Mouse (Mus musculus): Measurements from ENCODE around the gene Skiv2l. TPM values are rescaled to one million over a fixed set of nuclear protein-coding genes. Genes with fewer than 3 reads are reported as not detected.
"Not testable (repeated sequence)": the region's sequence is repeated elsewhere in the genome, so short reads cannot be mapped to it uniquely, and the experiment has no call there.

The Skiv2l gene
- polyA plus RNA-seq, 1 experiment from 2014 or later, result 55.0 TPM

GRCm38 (mm10) chr17:34844884-34845283 is 5.1 kb downstream of the Skiv2l start:
- Histone ChIP-seq H3K4me2 (replicated peaks) (no peak overlapping the region), H3K9ac (no peak overlapping the region), H3K4me3 (replicated peaks) (no peak overlapping the region), H3K4me1 (peaks cover 7% of the 10 kb centered on the region), H3K9me3 (replicated peaks) (no peaks in the 10 kb centered on the region), H3K27ac (replicated peaks) (no peak overlapping the region), H3K27me3 (no peaks in the 10 kb centered on the region), H3K36me3 (peaks cover 82% of the 10 kb centered on the region)
- ATAC-seq (ENCODE audit: insufficient number of reproducible peaks, low FRiP score, low TSS enrichment, low read depth), result no peak
- 93% methylated on average over 13 of the region's 13 CpGs for WGBS

GRCm38 (mm10) chr17:34840736-34841307 is 9.2 kb downstream of the Skiv2l start:
- 82% methylated on average over 6 of the region's 6 CpGs for WGBS
- Histone ChIP-seq H3K27me3 (no peaks in the 10 kb centered on the region), H3K9me3 (replicated peaks) (no peaks in the 10 kb centered on the region), H3K4me1 (peaks cover 20% of the 10 kb centered on the region), H3K9ac (no peak overlapping the region), H3K4me2 (replicated peaks) (no peak overlapping the region), H3K4me3 (replicated peaks) (no peak overlapping the region), H3K36me3 (peaks cover 73% of the 10 kb centered on the region), H3K27ac (replicated peaks) (no peak overlapping the region)
- no peak for ATAC-seq (ENCODE audit: insufficient number of reproducible peaks, low FRiP score, low TSS enrichment, low read depth)

GRCm38 (mm10) chr17:34838785-34839184 is 11.2 kb downstream of the Skiv2l start:
- Histone ChIP-seq H3K9ac (no peak overlapping the region), H3K27me3 (no peaks in the 10 kb centered on the region), H3K4me2 (replicated peaks) (no peak overlapping the region), H3K4me3 (replicated peaks) (no peak overlapping the region), H3K9me3 (replicated peaks) (no peaks in the 10 kb centered on the region), H3K27ac (replicated peaks) (no peak overlapping the region), H3K36me3 (peaks cover 54% of the 10 kb centered on the region), H3K4me1 (peaks cover 24% of the 10 kb centered on the region)
- no peak for ATAC-seq (ENCODE audit: insufficient number of reproducible peaks, low FRiP score, low TSS enrichment, low read depth)
- 89% methylated on average over 7 of the region's 7 CpGs for WGBS

GRCm38 (mm10) chr17:34837464-34838324 is 12.3 kb downstream of the Skiv2l start:
- peaks cover 50% of the 10 kb centered on the region for H3K36me3 ChIP-seq
- peak overlapping the region; percentile 86 for H3K4me3 ChIP-seq (replicated peaks)
- 36% methylated on average over 43 of the region's 43 CpGs for WGBS
- peaks cover 24% of the 10 kb centered on the region for H3K4me1 ChIP-seq
- H3K9me3 ChIP-seq (replicated peaks), result no peaks in the 10 kb centered on the region
- H3K9ac ChIP-seq, result peak overlapping the region; percentile 73
- peak overlapping the region; percentile 99 for H3K4me2 ChIP-seq (replicated peaks)
- H3K27me3 ChIP-seq, result no peaks in the 10 kb centered on the region
- H3K27ac ChIP-seq (replicated peaks), result peak overlapping the region; percentile 86
- no peak for ATAC-seq (ENCODE audit: insufficient number of reproducible peaks, low FRiP score, low TSS enrichment, low read depth)

GRCm38 (mm10) chr17:34836856-34837221 is 13.2 kb downstream of the Skiv2l start, which contains the start of the genes Stk19 and Dxo:
Stk19 (minus strand) TSS chr17:34836945.
Dxo (plus strand) TSS chr17:34837019.
- under 1% methylated on average over 40 of the region's 40 CpGs for WGBS
- peak; percentile 90 for ATAC-seq (ENCODE audit: insufficient number of reproducible peaks, low FRiP score, low TSS enrichment, low read depth)

GRCm38 (mm10) chr17:34836155-34836855 is 13.7 kb downstream of the Skiv2l start:
- Histone ChIP-seq H3K9ac (peak overlapping the region; percentile 73), H3K4me3 (replicated peaks) (peak overlapping the region; percentile 86), H3K4me2 (replicated peaks) (peak overlapping the region; percentile 99), H3K27ac (replicated peaks) (peak overlapping the region; percentile 86), H3K36me3 (peaks cover 45% of the 10 kb centered on the region), H3K27me3 (no peaks in the 10 kb centered on the region), H3K4me1 (peaks cover 24% of the 10 kb centered on the region), H3K9me3 (replicated peaks) (no peaks in the 10 kb centered on the region)
- ATAC-seq (ENCODE audit: insufficient number of reproducible peaks, low FRiP score, low TSS enrichment, low read depth), result peak; percentile 65
- 3% methylated on average over 48 of the region's 48 CpGs for WGBS

More at GRCm38 (mm10) chr17:34836856-34837221, 13.2 kb downstream of the Skiv2l start, which contains the start of the genes Stk19 and Dxo:
- H3K9ac ChIP-seq, result peak within 1 kb of the TSS; percentile 73
- no peaks in the 10 kb centered on the region for H3K9me3 ChIP-seq (replicated peaks)
- H3K4me2 ChIP-seq (replicated peaks), result peak within 1 kb of the TSS; percentile 99
- peak within 1 kb of the TSS; percentile 86 for H3K4me3 ChIP-seq (replicated peaks)
- peaks cover 24% of the 10 kb centered on the region for H3K4me1 ChIP-seq
- peak within 1 kb of the TSS; percentile 86 for H3K27ac ChIP-seq (replicated peaks)
- peaks cover 48% of the 10 kb centered on the region for H3K36me3 ChIP-seq
- no peaks in the 10 kb centered on the region for H3K27me3 ChIP-seq

- H3K27me3 ChIP-seq; H3K4me3 ChIP-seq (replicated peaks); ATAC-seq (ENCODE audit: insufficient number of reproducible peaks, low FRiP score, low TSS enrichment, low read depth); H3K4me1 ChIP-seq; H3K4me2 ChIP-seq (replicated peaks); H3K9ac ChIP-seq; H3K27ac ChIP-seq (replicated peaks); H3K9me3 ChIP-seq (replicated peaks): not testable (repeated sequence)
- 88% methylated on average over 1 of the region's 1 CpGs for WGBS
- peaks cover 70% of the 10 kb centered on the region for H3K36me3 ChIP-seq
These were observed 19.2 kb downstream of the Skiv2l start for GRCm38 (mm10) chr17:34830776-34831175.

- WGBS, result 83% methylated on average over 7 of the region's 7 CpGs
- no peaks in the 10 kb centered on the region for H3K4me1 ChIP-seq
- no peaks in the 10 kb centered on the region for H3K9me3 ChIP-seq (replicated peaks)
- no peak for ATAC-seq (ENCODE audit: insufficient number of reproducible peaks, low FRiP score, low TSS enrichment, low read depth)
- no peak overlapping the region for H3K9ac ChIP-seq
- no peaks in the 10 kb centered on the region for H3K36me3 ChIP-seq
- no peak overlapping the region for H3K4me2 ChIP-seq (replicated peaks)
- H3K4me3 ChIP-seq (replicated peaks), result no peak overlapping the region
- no peaks in the 10 kb centered on the region for H3K27me3 ChIP-seq
- no peak overlapping the region for H3K27ac ChIP-seq (replicated peaks)
These were observed 35.1 kb downstream of the Skiv2l start for GRCm38 (mm10) chr17:34814818-34815370.

GRCm38 (mm10) chr17:34813747-34814146 is 36.3 kb downstream of the Skiv2l start:
- 59% methylated on average over 12 of the region's 12 CpGs for WGBS
- ATAC-seq (ENCODE audit: insufficient number of reproducible peaks, low FRiP score, low TSS enrichment, low read depth); H3K4me1 ChIP-seq; H3K27me3 ChIP-seq; H3K9me3 ChIP-seq (replicated peaks); H3K4me2 ChIP-seq (replicated peaks); H3K9ac ChIP-seq; H3K4me3 ChIP-seq (replicated peaks); H3K36me3 ChIP-seq; H3K27ac ChIP-seq (replicated peaks): not testable (repeated sequence)

GRCm38 (mm10) chr17:34811275-34811674 is 38.7 kb downstream of the Skiv2l start:
- Histone ChIP-seq H3K36me3 (no peaks in the 10 kb centered on the region), H3K9ac (no peak overlapping the region), H3K9me3 (replicated peaks) (no peaks in the 10 kb centered on the region), H3K27me3 (no peaks in the 10 kb centered on the region), H3K4me1 (no peaks in the 10 kb centered on the region), H3K4me3 (replicated peaks) (no peak overlapping the region), H3K27ac (replicated peaks) (no peak overlapping the region), H3K4me2 (replicated peaks) (no peak overlapping the region)
- no peak for ATAC-seq (ENCODE audit: insufficient number of reproducible peaks, low FRiP score, low TSS enrichment, low read depth)
- whole genome bisulfite sequencing, result 69% methylated on average over 15 of the region's 15 CpGs

GRCm38 (mm10) chr17:34810811-34811210 is 39.2 kb downstream of the Skiv2l start:
- not testable (repeated sequence) for H3K4me3 ChIP-seq (replicated peaks); H3K27ac ChIP-seq (replicated peaks); ATAC-seq (ENCODE audit: insufficient number of reproducible peaks, low FRiP score, low TSS enrichment, low read depth); H3K9ac ChIP-seq; H3K27me3 ChIP-seq; H3K36me3 ChIP-seq; H3K9me3 ChIP-seq (replicated peaks); H3K4me1 ChIP-seq; H3K4me2 ChIP-seq (replicated peaks)
- 86% methylated on average over 8 of the region's 8 CpGs for WGBS
